20 mouse cellular contexts compared by ENCODE assay signal in genomic region chr6:46612872-46613271, GRCm38 (mm10).
DNase-seq lines count a peak whose midpoint lies in the region; ATAC-seq lines count a peak whose summit lies in the region.
"Had no signal": no experiment of that assay in that cellular context is flagged by ENCODE, and none has a peak within 500 bp of the region (broad histone marks: within the 10 kb centered on the region; RNA-seq: fewer than 3 reads in every experiment).

No protein-coding gene starts in this region.

- H3K36me3 ChIP-seq in midbrain, embryonic 14.5 days (ENCODE audit: control insufficient read depth, insufficient read depth, low read length), result no peaks in the 10 kb centered on the region
- no peaks in the 10 kb centered on the region for H3K36me3 ChIP-seq in midbrain, embryonic 11.5 days (ENCODE audit: control insufficient read depth, insufficient read depth, low read length)
- H3K36me3 ChIP-seq in forebrain, embryonic 16.5 days (ENCODE audit: control insufficient read depth, insufficient read depth), result no peaks in the 10 kb centered on the region
- H3K36me3 ChIP-seq: embryonic facial prominence, embryonic 12.5 days; heart, embryonic 15.5 days; neural tube, embryonic 12.5 days had no signal

- DNase-seq in midbrain, embryonic 14.5 days, result peak; percentile 31
- no peak for DNase-seq in midbrain, embryonic 11.5 days (ENCODE audit: low spot score, missing footprints)
- DNase-seq in brain, embryonic 18.5 days (ENCODE audit: low read depth, low spot score), result peak; percentile 26
- DNase-seq in telencephalon, adult 2 months (ENCODE audit: low read depth, low spot score), result peak; percentile 5
- no peak for DNase-seq in left cerebral cortex, postnatal 10 days (ENCODE audit: extremely low spot score in 1 of 2, low spot score in 2 of 2)
- no peak for DNase-seq in T-cell, adult 2 months (ENCODE audit: low spot score)
- DNase-seq: adrenal gland, adult 2 months; gastrocnemius, postnatal 14 days; kidney, adult 2 months; kidney, postnatal 25 days; left cerebral cortex, postnatal 4 days; liver; lung, postnatal 10 days; right cerebral cortex, postnatal 25 days; thymus, adult 2 months had no signal

- H3K4me3 ChIP-seq in midbrain, embryonic 14.5 days (replicated peaks; ENCODE audit: low read depth, low read length), result no peak overlapping the region
- no peak overlapping the region for H3K4me3 ChIP-seq in midbrain, embryonic 11.5 days (ENCODE audit: low read depth, low read length)
- no peak overlapping the region for H3K4me3 ChIP-seq in forebrain, embryonic 16.5 days (replicated peaks; ENCODE audit: low read length)
- H3K4me3 ChIP-seq: embryonic facial prominence, embryonic 12.5 days; erythroblast, embryonic 14.5 days; heart, embryonic 15.5 days; neural tube, embryonic 12.5 days had no signal

- peak; percentile 27; the same call in 1 of the 2 replicates for ATAC-seq in midbrain, embryonic 14.5 days (ENCODE audit: low FRiP score, low TSS enrichment)
- ATAC-seq in midbrain, embryonic 11.5 days (ENCODE audit: low FRiP score), result no peak
- ATAC-seq in forebrain, embryonic 16.5 days, result peak; percentile 97

- H3K27ac ChIP-seq in midbrain, embryonic 14.5 days (replicated peaks; ENCODE audit: low read depth, low read length), result no peak overlapping the region
- no peak overlapping the region for H3K27ac ChIP-seq in midbrain, embryonic 11.5 days (ENCODE audit: low read depth, low read length)
- H3K27ac ChIP-seq in forebrain, embryonic 16.5 days (ENCODE audit: low read length), result no peak overlapping the region
- H3K27ac ChIP-seq: embryonic facial prominence, embryonic 12.5 days; heart, embryonic 15.5 days; neural tube, embryonic 12.5 days had no signal

- no peaks in the 10 kb centered on the region for H3K9me3 ChIP-seq in midbrain, embryonic 14.5 days (ENCODE audit: control insufficient read depth, low read length)
- no peaks in the 10 kb centered on the region for H3K9me3 ChIP-seq in midbrain, embryonic 11.5 days (ENCODE audit: control insufficient read depth, low read length)
- no peaks in the 10 kb centered on the region for H3K9me3 ChIP-seq in forebrain, embryonic 16.5 days (ENCODE audit: control insufficient read depth, low read length)
- H3K9me3 ChIP-seq: embryonic facial prominence, embryonic 12.5 days; heart, embryonic 15.5 days; neural tube, embryonic 12.5 days had no signal

- H3K4me1 ChIP-seq in midbrain, embryonic 14.5 days (ENCODE audit: control insufficient read depth, insufficient read depth, low read length), result no peaks in the 10 kb centered on the region
- H3K4me1 ChIP-seq in midbrain, embryonic 11.5 days (ENCODE audit: control insufficient read depth, insufficient read depth, low read length), result no peaks in the 10 kb centered on the region
- peaks cover 10% of the 10 kb centered on the region for H3K4me1 ChIP-seq in forebrain, embryonic 16.5 days (replicated peaks; ENCODE audit: control insufficient read depth, insufficient read depth, low read length)
- H3K4me1 ChIP-seq: embryonic facial prominence, embryonic 12.5 days; heart, embryonic 15.5 days; neural tube, embryonic 12.5 days had no signal

- no peak overlapping the region for H3K9ac ChIP-seq in midbrain, embryonic 14.5 days (replicated peaks; ENCODE audit: low read length)
- no peak overlapping the region for H3K9ac ChIP-seq in midbrain, embryonic 11.5 days (ENCODE audit: low read length)
- H3K9ac ChIP-seq in forebrain, embryonic 16.5 days (replicated peaks; ENCODE audit: low read depth, low read length), result no peak overlapping the region
- H3K9ac ChIP-seq: embryonic facial prominence, embryonic 12.5 days; heart, embryonic 15.5 days; neural tube, embryonic 12.5 days had no signal

- 79% methylated on average over 3 of the region's 3 CpGs for WGBS in midbrain, embryonic 14.5 days
- 85% methylated on average over 3 of the region's 3 CpGs for WGBS in midbrain, embryonic 11.5 days
- WGBS in forebrain, embryonic 16.5 days, result 18% methylated on average over 3 of the region's 3 CpGs

- no peaks in the 10 kb centered on the region for H3K27me3 ChIP-seq in midbrain, embryonic 14.5 days (ENCODE audit: control insufficient read depth, insufficient read depth, low read length)
- no peaks in the 10 kb centered on the region for H3K27me3 ChIP-seq in midbrain, embryonic 11.5 days (ENCODE audit: control insufficient read depth, insufficient read depth, low read length)
- H3K27me3 ChIP-seq in forebrain, embryonic 16.5 days (replicated peaks; ENCODE audit: control insufficient read depth, insufficient read depth, low read length), result no peaks in the 10 kb centered on the region
- H3K27me3 ChIP-seq: embryonic facial prominence, embryonic 12.5 days; heart, embryonic 15.5 days; neural tube, embryonic 12.5 days had no signal

- no peak overlapping the region for H3K4me2 ChIP-seq in midbrain, embryonic 14.5 days (ENCODE audit: low read length)
- no peak overlapping the region for H3K4me2 ChIP-seq in midbrain, embryonic 11.5 days
- H3K4me2 ChIP-seq in forebrain, embryonic 16.5 days (ENCODE audit: low read length), result no peak overlapping the region
- H3K4me2 ChIP-seq: embryonic facial prominence, embryonic 12.5 days; heart, embryonic 15.5 days; neural tube, embryonic 12.5 days had no signal

- intact Hi-C loops in left cerebral cortex, postnatal 10 days (cut with DNase I), result no loop called here

Comparison
In these comparisons a context has a peak if more than half of its experiments do, and no peak if none do; other contexts are left out.
1. DNase-seq: peak in midbrain, embryonic 14.5 days (single experiment), brain, embryonic 18.5 days (single experiment) and telencephalon, adult 2 months (single experiment); none in midbrain, embryonic 11.5 days (single experiment), left cerebral cortex, postnatal 10 days (0 of 2) and T-cell, adult 2 months (single experiment).